Mouse (Mus musculus) C2C12 (cell line): ENCODE data around the gene Susd1. TPM values are rescaled to one million over a fixed set of nuclear protein-coding genes. Genes with fewer than 3 reads are reported as not detected.

Experiments
- H3K27me3 ChIP-seq: one replicate; pipeline ENCODE4 v1.6.1; 2011; ENCODE audit not compliant: control insufficient read depth, insufficient read depth, insufficient read length
- H3K36me3 ChIP-seq: one replicate; pipeline ENCODE4 v1.6.1; 2011; ENCODE audit not compliant: control insufficient read depth, insufficient read depth
- H3K4me3 ChIP-seq: one replicate; pipeline ENCODE4 v1.5.1; 2011; ENCODE audit warnings: mild to moderate bottlenecking, control low read depth; ENCODE audit not compliant: poor library complexity, insufficient read depth, severe bottlenecking
- H3K79me2 ChIP-seq: one replicate; pipeline ENCODE4 v1.6.1; 2011; ENCODE audit not compliant: control insufficient read depth, insufficient read depth
- H3K79me3 ChIP-seq: one replicate; pipeline ENCODE4 v1.6.1; 2011; ENCODE audit warnings: low read depth, control low read depth
- H3ac ChIP-seq: one replicate; pipeline ENCODE3; 2011; ENCODE audit warnings: low read depth; ENCODE audit not compliant: control insufficient read depth, insufficient read length
- CEBPB ChIP-seq: IDR thresholded peaks from one replicate; pipeline ENCODE4 v1.6.1; 2011; ENCODE audit warnings: low read depth, mild to moderate bottlenecking, control low read depth, moderate library complexity
- CTCF ChIP-seq: IDR thresholded peaks from one replicate; pipeline ENCODE4 v1.5.1; 2011; ENCODE audit not compliant: control insufficient read depth, insufficient read depth, insufficient read length
- FOSL1 ChIP-seq: IDR thresholded peaks from one replicate; pipeline ENCODE4 v1.8.0; 2011; ENCODE audit warnings: mild to moderate bottlenecking, low read length; ENCODE audit not compliant: poor library complexity, insufficient read depth, severe bottlenecking
- MAX ChIP-seq: IDR thresholded peaks from one replicate; pipeline ENCODE4 v1.6.1; 2011; ENCODE audit warnings: mild to moderate bottlenecking, control low read depth
- MYOD1 ChIP-seq: IDR thresholded peaks from one replicate; pipeline ENCODE4 v1.6.1; 2011; ENCODE audit warnings: low read depth; ENCODE audit not compliant: control insufficient read depth, insufficient read length
- MYOG ChIP-seq: IDR thresholded peaks from one replicate; pipeline ENCODE4 v1.6.1; 2011; ENCODE audit not compliant: control insufficient read depth, insufficient read length; ENCODE audit errors: extremely low read depth
- USF1 ChIP-seq: IDR thresholded peaks from one replicate; pipeline ENCODE4 v1.6.1; 2011; ENCODE audit warnings: low read depth, mild to moderate bottlenecking, control low read depth, moderate library complexity
- polyA plus RNA-seq: library from polyadenylated mRNA; unstranded; fragments of >200 nt; fragmentation: generic; extraction: Trizol; gene quantifications from one replicate; pipeline ENCODE4 v1.2.1, GENCODE M21; 2012; ENCODE audit warnings: missing spikeins

Gene Susd1
- polyA plus RNA-seq, 1 experiment = 1.5 TPM

DNA sequence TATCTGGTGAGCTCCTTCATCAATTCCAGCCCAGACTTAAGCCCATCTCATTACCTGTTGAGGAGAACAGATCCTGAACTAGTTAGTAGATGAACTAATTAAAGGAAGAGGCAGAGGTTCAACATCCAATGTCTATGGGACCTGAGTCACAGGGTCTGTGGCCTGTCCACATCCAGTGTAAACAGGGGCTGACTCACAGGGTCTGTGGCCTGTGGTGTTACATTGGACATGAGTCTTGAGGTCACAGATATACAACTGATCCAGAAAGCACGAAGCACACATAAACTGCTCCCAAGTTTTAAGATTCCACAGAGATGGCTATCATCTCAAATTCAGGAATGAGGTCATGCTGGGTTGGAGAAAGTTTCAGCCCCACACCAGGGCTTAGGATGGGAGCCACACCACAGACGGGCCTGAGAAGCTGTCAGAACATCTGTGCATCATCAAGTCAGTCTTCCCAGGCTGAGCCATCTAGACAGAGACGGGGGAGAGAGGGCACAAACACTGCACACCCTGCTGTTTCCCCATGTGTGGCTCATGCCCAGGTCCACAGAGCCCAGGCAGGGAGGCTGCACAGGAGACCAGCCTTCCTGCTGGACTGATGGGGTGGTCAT, 123.4 kb downstream of the Susd1 start:
- no peaks in the 10 kb centered on the region for H3K27me3 ChIP-seq
- TF ChIP-seq MYOG (no peak), USF1 (peak; percentile 42), CEBPB (peak; percentile 20), CTCF (no peak), MAX (peak; percentile 65), MYOD1 (peak; percentile 83), FOSL1 (peak; percentile 99)
- H3K4me3 ChIP-seq = no peak overlapping the region
- no peaks in the 10 kb centered on the region for H3K79me2 ChIP-seq
- H3ac ChIP-seq = peak overlapping the region; percentile 47
- H3K79me3 ChIP-seq = no peaks in the 10 kb centered on the region
- H3K36me3 ChIP-seq = no peaks in the 10 kb centered on the region

DNA sequence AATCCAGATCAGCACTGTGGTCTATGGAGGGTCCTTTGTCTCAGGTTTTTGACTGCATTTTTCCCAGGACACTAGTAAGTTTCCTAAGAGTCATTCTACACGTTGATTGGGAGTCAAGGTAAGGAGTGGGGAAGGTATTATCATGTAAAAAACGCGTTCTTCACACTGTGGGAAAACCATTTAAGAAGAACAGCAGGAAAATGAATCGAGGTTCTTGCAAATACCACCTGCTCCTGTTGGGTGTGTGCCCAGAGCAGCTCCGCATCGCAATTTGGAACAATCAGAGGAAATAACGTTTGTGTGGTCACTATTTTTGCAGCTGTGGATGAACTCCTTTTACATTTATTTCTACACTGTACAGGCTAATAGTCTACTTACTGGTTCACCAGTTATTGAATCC, 125.5 kb downstream of the Susd1 start:
- no peaks in the 10 kb centered on the region for H3K36me3 ChIP-seq
- no peak for TF ChIP-seq FOSL1
- no peak for TF ChIP-seq CEBPB
- no peak for TF ChIP-seq MYOD1
- TF ChIP-seq MAX = no peak
- TF ChIP-seq MYOG = no peak
- TF ChIP-seq CTCF = no peak
- no peak for TF ChIP-seq USF1
- no peaks in the 10 kb centered on the region for H3K79me3 ChIP-seq
- no peaks in the 10 kb centered on the region for H3K79me2 ChIP-seq
- H3K4me3 ChIP-seq = no peak overlapping the region
- H3K27me3 ChIP-seq = no peaks in the 10 kb centered on the region
- H3ac ChIP-seq = no peak overlapping the region

DNA sequence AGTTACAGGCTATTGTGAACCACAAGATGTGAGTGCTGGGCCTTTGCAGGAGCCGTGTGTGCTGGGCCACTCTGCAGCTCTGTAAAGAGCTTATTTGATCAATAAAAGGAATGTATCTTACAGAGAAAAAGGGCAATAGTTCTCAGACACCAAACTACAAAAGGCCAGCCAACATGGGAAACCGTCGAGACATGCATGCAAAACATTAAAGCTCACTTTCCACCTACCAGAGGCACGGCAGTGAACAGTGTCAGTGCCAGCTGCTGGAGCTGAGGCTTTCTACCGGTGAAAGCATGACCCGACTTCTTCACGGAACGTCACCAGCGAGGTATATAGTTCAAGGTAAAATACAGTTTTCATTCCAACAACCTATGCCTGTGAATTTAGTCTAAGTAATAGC, 127.8 kb downstream of the Susd1 start:
- no peak overlapping the region for H3ac ChIP-seq
- no peaks in the 10 kb centered on the region for H3K79me3 ChIP-seq
- H3K36me3 ChIP-seq = no peaks in the 10 kb centered on the region
- H3K27me3 ChIP-seq = no peaks in the 10 kb centered on the region
- no peak for TF ChIP-seq MAX
- no peak for TF ChIP-seq USF1
- no peak for TF ChIP-seq MYOD1
- no peak for TF ChIP-seq CEBPB
- no peak for TF ChIP-seq CTCF
- no peak for TF ChIP-seq MYOG
- no peak for TF ChIP-seq FOSL1
- H3K4me3 ChIP-seq = no peak overlapping the region
- H3K79me2 ChIP-seq = no peaks in the 10 kb centered on the region

DNA sequence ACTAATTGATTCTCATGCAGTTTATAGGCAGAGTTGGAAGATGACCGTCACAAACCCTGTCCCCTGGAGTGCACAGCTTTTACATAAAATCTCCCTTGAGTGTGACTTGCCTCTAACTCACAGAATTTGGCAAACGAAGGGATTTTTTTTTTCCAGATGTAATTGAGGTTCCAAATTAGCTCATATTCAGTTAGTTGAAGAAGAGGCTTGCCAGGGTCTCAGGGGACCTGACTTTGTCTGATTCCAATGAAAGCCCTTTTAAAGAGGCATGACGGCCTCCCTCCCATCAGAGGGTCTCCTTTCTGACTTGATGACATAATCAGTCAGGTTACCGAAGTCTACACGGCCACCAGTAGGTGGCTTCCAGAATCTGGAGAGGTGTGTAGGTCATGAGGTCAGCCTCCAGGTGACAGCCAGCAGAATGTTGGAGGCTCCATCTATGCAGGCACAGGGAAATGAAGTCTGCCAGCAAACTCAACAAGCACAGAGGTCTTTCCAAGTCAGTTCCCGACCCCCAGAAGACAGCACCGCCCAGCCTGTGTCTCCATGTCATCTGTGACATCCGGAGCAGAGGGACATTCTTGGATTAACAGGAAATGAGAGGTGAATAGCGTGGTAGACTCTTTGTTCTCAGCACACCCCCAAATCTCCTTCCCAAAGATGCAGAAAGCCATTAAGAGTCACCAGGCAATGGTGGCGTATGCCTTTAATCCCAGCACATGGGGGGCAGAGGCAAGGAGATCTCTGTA, 130.4 kb downstream of the Susd1 start:
- H3K79me3 ChIP-seq = no peaks in the 10 kb centered on the region
- no peak overlapping the region for H3K4me3 ChIP-seq
- no peaks in the 10 kb centered on the region for H3K79me2 ChIP-seq
- H3ac ChIP-seq = no peak overlapping the region
- H3K36me3 ChIP-seq = no peaks in the 10 kb centered on the region
- TF ChIP-seq CTCF = no peak
- TF ChIP-seq FOSL1 = no peak
- no peak for TF ChIP-seq CEBPB
- no peak for TF ChIP-seq MYOG
- no peak for TF ChIP-seq USF1
- no peak for TF ChIP-seq MAX
- TF ChIP-seq MYOD1 = no peak
- no peaks in the 10 kb centered on the region for H3K27me3 ChIP-seq

DNA sequence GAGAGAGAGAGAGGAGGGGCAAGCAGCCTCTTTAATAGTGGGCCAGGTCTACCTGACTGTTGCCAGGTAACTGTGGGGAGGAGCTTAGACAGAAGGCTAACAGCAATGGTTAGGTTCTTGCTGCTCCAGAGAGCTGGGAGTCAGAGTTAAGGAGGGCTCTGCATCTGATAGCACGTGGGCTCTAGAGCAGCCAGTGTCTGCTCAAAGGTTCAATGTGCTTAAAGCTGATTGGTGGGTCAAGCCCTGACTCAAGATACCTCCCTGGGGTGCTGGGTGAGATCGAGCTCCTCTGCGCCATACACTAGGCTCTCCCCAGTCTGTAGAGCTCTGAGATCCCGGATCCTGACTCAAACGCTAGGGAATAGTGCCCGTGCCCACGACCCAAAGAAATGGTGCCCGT, 136.0 kb downstream of the Susd1 start:
- Histone ChIP-seq H3K36me3 (no peaks in the 10 kb centered on the region), H3K79me2 (no peaks in the 10 kb centered on the region), H3ac (no peak overlapping the region), H3K4me3 (no peak overlapping the region), H3K79me3 (no peaks in the 10 kb centered on the region), H3K27me3 (no peaks in the 10 kb centered on the region)
- TF ChIP-seq FOSL1 (no peak), MYOD1 (no peak), MYOG (no peak), CEBPB (no peak), MAX (no peak), CTCF (no peak), USF1 (no peak)
